Mouse (Mus musculus) ES-E14 (cell line): ENCODE data around the gene Fut1. TPM values are rescaled to one million over a fixed set of nuclear protein-coding genes. Genes with fewer than 3 reads are reported as not detected.

ENCODE experiments used
- DNase-seq: peaks from one replicate; pipeline ENCODE4 v3.0.0-alpha.2; 2013; ENCODE audit warnings: low read depth, low spot score
- H3K27ac ChIP-seq: 2 replicates; pipeline ENCODE4 v1.5.1; 2012; ENCODE audit warnings: low read depth, mild to moderate bottlenecking, low read length, moderate library complexity, mixed read lengths; ENCODE audit not compliant: poor library complexity, insufficient read depth, severe bottlenecking
- H3K36me3 ChIP-seq: 2 replicates; pipeline ENCODE4 v1.6.1; 2012; ENCODE audit warnings: mild to moderate bottlenecking, low read length, moderate library complexity, mixed read lengths; ENCODE audit not compliant: control insufficient read depth, poor library complexity, insufficient read depth, severe bottlenecking
- H3K4me1 ChIP-seq, 2 experiments: fragments of 150-350 bp in 1 of 2; sonication (generic) in 1 of 2; 2 replicates each; pipeline ENCODE4 v1.6.1; 2012; ENCODE audit warnings: low read length in 2 of 2, mild to moderate bottlenecking in 1 of 2, mixed read lengths in 1 of 2; ENCODE audit not compliant: control insufficient read depth in 2 of 2, insufficient read depth in 2 of 2, poor library complexity in 1 of 2
- H3K4me3 ChIP-seq, 2 experiments: fragments of 150-350 bp in 1 of 2; sonication (generic) in 1 of 2; 2 replicates each; pipeline ENCODE4 v1.5.1; 2012; ENCODE audit warnings: low read length in 2 of 2, low read depth in 1 of 2, mild to moderate bottlenecking in 1 of 2, mixed read lengths in 1 of 2; ENCODE audit not compliant: insufficient read depth in 1 of 2, poor library complexity in 1 of 2, severe bottlenecking in 1 of 2
- H3K9ac ChIP-seq: 2 replicates; pipeline ENCODE4 v1.6.1; 2012; ENCODE audit warnings: low read depth, mild to moderate bottlenecking, low read length, mixed read lengths; ENCODE audit not compliant: poor library complexity, insufficient read depth, severe bottlenecking
- H3K9me3 ChIP-seq: fragments of 150-350 bp; sonication (generic); 2 replicates; pipeline ENCODE4 v1.6.1; 2012; ENCODE audit warnings: low read depth, mild to moderate bottlenecking, low read length; ENCODE audit not compliant: control insufficient read depth, insufficient read depth
- CHD2 ChIP-seq: IDR thresholded peaks from 2 replicates; pipeline ENCODE4 v1.6.1; 2014; ENCODE audit warnings: mild to moderate bottlenecking, low read depth, low read length, inconsistent platforms
- HCFC1 ChIP-seq: IDR thresholded peaks from 2 replicates; pipeline ENCODE4 v1.6.1; 2012; ENCODE audit warnings: low read length, inconsistent platforms, borderline replicate concordance; ENCODE audit not compliant: insufficient read depth
- MAFK ChIP-seq: IDR thresholded peaks from 2 replicates; pipeline ENCODE4 v1.6.1; 2014; ENCODE audit warnings: mild to moderate bottlenecking, low read depth, low read length, inconsistent platforms; ENCODE audit not compliant: insufficient read depth
- ZC3H11A ChIP-seq: IDR thresholded peaks from 2 replicates; pipeline ENCODE4 v1.6.1; 2012; ENCODE audit warnings: low read depth, mild to moderate bottlenecking, inconsistent platforms, low read length, borderline replicate concordance
- ZNF384 ChIP-seq: IDR thresholded peaks from 2 replicates; pipeline ENCODE4 v1.6.1; 2012; ENCODE audit warnings: low read depth, low read length, inconsistent platforms
- in situ Hi-C, 2 experiments: fragments of 600-800 bp; cut with MboI; formaldehyde crosslinking; loops; one replicate each; pipeline ENCODE4 v1.15.1; 2025; ENCODE audit warnings: low sequenced_read_pairs in 2 of 2, inconsistent platforms in 1 of 2; ENCODE audit not compliant: unreplicated experiment in 2 of 2
- total RNA-seq: library from RNA; depleted of rRNA; stranded (reverse); fragments of 300-350 nt; gene quantifications from 2 replicates; pipeline ENCODE4 v1.2.3, GENCODE M21; 2012

The Fut1 gene
- total RNA-seq, 1 experiment = 0.49 TPM

DNA sequence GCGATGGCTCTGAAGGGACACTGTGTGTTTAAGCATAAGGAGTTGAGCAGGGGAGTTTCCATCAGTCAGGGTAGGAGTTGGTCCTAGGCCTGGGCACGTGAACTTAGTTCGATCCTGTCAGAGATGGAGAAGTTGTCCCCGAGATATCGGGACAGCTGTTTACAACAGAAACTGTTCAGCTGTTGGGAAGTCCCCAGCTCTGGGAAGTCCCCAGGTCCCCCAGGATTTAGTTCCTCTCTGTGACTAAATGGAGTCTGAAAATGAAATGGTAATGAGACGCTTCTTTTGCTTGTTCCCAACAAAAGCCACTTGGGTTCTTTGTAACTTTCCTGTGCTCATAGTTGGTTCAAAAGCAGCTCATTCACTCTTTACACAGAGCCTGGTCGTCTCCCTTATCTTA, 25.2 kb upstream of the Fut1 start:
- DNase-seq = no peak
- peaks cover 19% of the 10 kb centered on the region; the same call in 1 of the 2 replicates for H3K36me3 ChIP-seq
- peaks cover 2 to 10% of the 10 kb centered on the region in 2 experiments; a peak in 1 of 4 replicates for H3K4me1 ChIP-seq
- H3K9ac ChIP-seq = no peak overlapping the region
- no peaks in the 10 kb centered on the region for H3K9me3 ChIP-seq
- H3K4me3 ChIP-seq = no peak overlapping the region
- TF ChIP-seq CHD2 (no peak), ZC3H11A (no peak), MAFK (no peak), HCFC1 (no peak), ZNF384 (no peak)
- H3K27ac ChIP-seq = no peak overlapping the region
- in situ Hi-C loops = loop anchor here in 1 of 2 experiments (10.0 kb wide), 1 partner anchor 117 kb away; no protein-coding TSS in a partner anchor

- peak; percentile 83 for TF ChIP-seq MAFK
- TF ChIP-seq ZC3H11A = peak; percentile 45; the same call in 1 of the 2 replicates
- TF ChIP-seq HCFC1 = no peak
- Histone ChIP-seq H3K4me3 (no peak overlapping the region), H3K9ac (no peak overlapping the region), H3K27ac (no peak overlapping the region), H3K9me3 (no peaks in the 10 kb centered on the region), H3K36me3 (peaks cover 8% of the 10 kb centered on the region; the same call in 1 of the 2 replicates), H3K4me1 (peaks cover 2 to 10% of the 10 kb centered on the region in 2 experiments; a peak in 1 of 4 replicates)
- in situ Hi-C loops = loop anchor here in 1 of 2 experiments (10.0 kb wide), 1 partner anchor 118 kb away; no protein-coding TSS in a partner anchor
- DNase-seq = peak; percentile 69
Observed at GRCm38 (mm10) chr7:45593118-45593815, 23.8 kb upstream of the Fut1 start.

DNA sequence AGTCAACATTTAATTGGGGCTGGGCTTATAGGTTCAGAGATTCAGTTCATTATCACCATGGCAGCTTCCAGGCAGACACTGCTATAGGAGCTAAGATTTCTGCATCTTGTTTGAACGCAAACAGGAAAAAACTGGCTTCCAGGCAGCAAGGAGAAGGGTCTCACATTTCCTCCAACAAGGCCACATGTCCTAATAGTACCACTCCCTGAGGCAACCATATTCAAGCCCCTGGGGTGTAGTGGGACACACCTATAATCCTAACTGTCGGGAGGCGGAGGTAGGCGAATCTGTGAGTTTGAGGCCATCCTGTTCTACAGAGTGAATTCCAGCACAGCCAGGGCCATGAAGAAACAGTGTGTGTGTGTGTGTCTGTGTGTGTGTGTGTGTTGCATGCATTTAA, 21.9 kb upstream of the Fut1 start:
- Histone ChIP-seq H3K4me1 (peaks cover 2 to 24% of the 10 kb centered on the region in 2 experiments; a peak in 2 of 4 replicates), H3K9ac (no peak overlapping the region), H3K27ac (peak overlapping the region; percentile 49; the same call in 1 of the 2 replicates), H3K4me3 (no peak overlapping the region), H3K9me3 (no peaks in the 10 kb centered on the region), H3K36me3 (peaks cover under 1% of the 10 kb centered on the region; the same call in 1 of the 2 replicates)
- in situ Hi-C loops = loop anchor here in 1 of 2 experiments (10.0 kb wide), 1 partner anchor 120 kb away; no protein-coding TSS in a partner anchor
- DNase-seq = no peak
- no peak for TF ChIP-seq MAFK
- no peak for TF ChIP-seq ZC3H11A
- TF ChIP-seq HCFC1 = no peak
- no peak for TF ChIP-seq ZNF384
- TF ChIP-seq CHD2 = no peak

- H3K36me3 ChIP-seq = no peaks in the 10 kb centered on the region; the same call in 1 of the 2 replicates
- H3K9ac ChIP-seq = no peak overlapping the region
- TF ChIP-seq ZNF384 (no peak), ZC3H11A (no peak), CHD2 (no peak), HCFC1 (no peak), MAFK (no peak)
- H3K9me3 ChIP-seq = no peaks in the 10 kb centered on the region
- in situ Hi-C loops = loop anchor here in 1 of 2 experiments (10.0 kb wide), 1 partner anchor 121 kb away; no protein-coding TSS in a partner anchor
- no peak for DNase-seq
- H3K4me1 ChIP-seq = peaks cover 2 to 29% of the 10 kb centered on the region in 2 experiments; a peak in 2 of 4 replicates
- no peak overlapping the region for H3K27ac ChIP-seq
- H3K4me3 ChIP-seq = no peak overlapping the region
Observed at GRCm38 (mm10) chr7:45596107-45596506, 21.0 kb upstream of the Fut1 start.
